Mouse (Mus musculus) ES-E14 (cell line): ENCODE results near the gene Chkb.

Experiments used
- CHD2 ChIP-seq: IDR thresholded peaks from 2 replicates; pipeline ENCODE4 v1.6.1; 2014; ENCODE audit warnings: mild to moderate bottlenecking, low read depth, low read length, inconsistent platforms
- MAFK ChIP-seq: IDR thresholded peaks from 2 replicates; pipeline ENCODE4 v1.6.1; 2014; ENCODE audit warnings: mild to moderate bottlenecking, low read depth, low read length, inconsistent platforms; ENCODE audit not compliant: insufficient read depth
- ZC3H11A ChIP-seq: IDR thresholded peaks from 2 replicates; pipeline ENCODE4 v1.6.1; 2012; ENCODE audit warnings: low read depth, mild to moderate bottlenecking, inconsistent platforms, low read length, borderline replicate concordance
- ZNF384 ChIP-seq: IDR thresholded peaks from 2 replicates; pipeline ENCODE4 v1.6.1; 2012; ENCODE audit warnings: low read depth, low read length, inconsistent platforms

GRCm38 (mm10) chr15:89399716-89400115 lies 30.0 kb downstream of the Chkb start:
- TF ChIP-seq MAFK (no peak), ZC3H11A (no peak), CHD2 (no peak), ZNF384 (no peak)
